Mouse (Mus musculus) MEL (cell line): Measurements from ENCODE around the gene Cds2.

ENCODE experiments used
- CTCF ChIP-seq, 3 experiments: IDR thresholded peaks in 2 of 3; conservative IDR thresholded peaks in 1 of 3; 2 replicates each; pipeline ENCODE4 v1.5.1; 2011 to 2012; ENCODE audit warnings: low read length in 3 of 3, low read depth in 2 of 3, mild to moderate bottlenecking in 2 of 3, improper control_type of control experiment in 1 of 3, inconsistent platforms in 1 of 3, mixed read lengths in 1 of 3, moderate library complexity in 1 of 3; ENCODE audit not compliant: control insufficient read depth in 1 of 3, insufficient read depth in 1 of 3, poor library complexity in 1 of 3, severe bottlenecking in 1 of 3
- EP300 ChIP-seq, 2 experiments: IDR thresholded peaks; 2 replicates each; pipeline ENCODE4 v1.6.1; 2011; ENCODE audit warnings: improper control_type of control experiment in 2 of 2, low read length in 2 of 2, low read depth in 1 of 2, mild to moderate bottlenecking in 1 of 2
- ETS1 ChIP-seq: IDR thresholded peaks from 2 replicates; pipeline ENCODE4 v1.6.1; 2012; ENCODE audit warnings: low read depth, mild to moderate bottlenecking, inconsistent platforms, low read length, improper control_type of control experiment, moderate library complexity
- HCFC1 ChIP-seq: IDR thresholded peaks from 2 replicates; pipeline ENCODE4 v1.6.1; 2012; ENCODE audit warnings: low read depth, mild to moderate bottlenecking, inconsistent platforms, low read length, improper control_type of control experiment, moderate library complexity
- MAX ChIP-seq: IDR thresholded peaks from 2 replicates; pipeline ENCODE4 v1.6.1; 2011; ENCODE audit warnings: low read length, improper control_type of control experiment
- NELFE ChIP-seq: IDR thresholded peaks from 2 replicates; pipeline ENCODE4 v1.6.1; 2011; ENCODE audit warnings: low read depth, low read length, improper control_type of control experiment
- TCF12 ChIP-seq: IDR thresholded peaks from 2 replicates; pipeline ENCODE4 v1.6.1; 2014; ENCODE audit warnings: low read depth, mild to moderate bottlenecking, inconsistent platforms, low read length, improper control_type of control experiment, moderate library complexity
- UBTF ChIP-seq: IDR thresholded peaks from 2 replicates; pipeline ENCODE4 v1.6.1; 2012; ENCODE audit warnings: low read depth, mild to moderate bottlenecking, inconsistent platforms, low read length, improper control_type of control experiment, moderate library complexity, borderline replicate concordance; ENCODE audit not compliant: insufficient read depth
- USF1 ChIP-seq: IDR thresholded peaks from 2 replicates; pipeline ENCODE4 v1.6.1; 2014; ENCODE audit warnings: low read depth, mild to moderate bottlenecking, inconsistent platforms, low read length, improper control_type of control experiment, moderate library complexity

GRCm38 (mm10) chr2:132257350-132258068, 5.4 kb upstream of the Cds2 start:
- no peak for TF ChIP-seq NELFE
- TF ChIP-seq USF1: no peak
- no peak for TF ChIP-seq HCFC1
- no peak for TF ChIP-seq EP300 (IDR thresholded peaks at IDR 0.05; ENCODE audit: low read depth in 1 of 2, low read length in 2 of 2)
- no peak for TF ChIP-seq TCF12
- no peak for TF ChIP-seq UBTF
- TF ChIP-seq MAX: no peak
- TF ChIP-seq ETS1: no peak
- TF ChIP-seq CTCF (IDR thresholded peaks at IDR 0.05 in 2 of 3, conservative IDR thresholded peaks at IDR 0.05 in 1 of 3; ENCODE audit: control insufficient read depth in 1 of 3, insufficient read depth in 1 of 3, low read depth in 2 of 3, low read length in 3 of 3, poor library complexity in 1 of 3, severe bottlenecking in 1 of 3): no peak
